Mouse (Mus musculus) thymus, adult 2 months (tissue): ENCODE measurements at regions not wholly inside any gene's neighbourhood (a gene's known extent, or its start where the extent isn't known, plus 50 kb on each side); places are given as distances from the start of the nearest gene placed in this dataset.

Source experiments
- CTCF ChIP-seq: fragments of 200-500 bp; IDR thresholded peaks from 2 replicates; pipeline ENCODE4 v1.5.1; 2012; ENCODE audit warnings: mild to moderate bottlenecking, control low read depth, low read length, moderate library complexity, borderline replicate concordance; ENCODE audit not compliant: control insufficient read depth, poor library complexity, insufficient read depth; ENCODE audit errors: extremely low read depth
- POLR2A ChIP-seq: fragments of 200-500 bp; IDR thresholded peaks from 2 replicates; pipeline ENCODE4 v1.6.1; 2012; ENCODE audit warnings: mild to moderate bottlenecking, low read length, control low read depth, moderate library complexity; ENCODE audit not compliant: control insufficient read depth, poor library complexity, insufficient read depth; ENCODE audit errors: extremely low read depth

DNA sequence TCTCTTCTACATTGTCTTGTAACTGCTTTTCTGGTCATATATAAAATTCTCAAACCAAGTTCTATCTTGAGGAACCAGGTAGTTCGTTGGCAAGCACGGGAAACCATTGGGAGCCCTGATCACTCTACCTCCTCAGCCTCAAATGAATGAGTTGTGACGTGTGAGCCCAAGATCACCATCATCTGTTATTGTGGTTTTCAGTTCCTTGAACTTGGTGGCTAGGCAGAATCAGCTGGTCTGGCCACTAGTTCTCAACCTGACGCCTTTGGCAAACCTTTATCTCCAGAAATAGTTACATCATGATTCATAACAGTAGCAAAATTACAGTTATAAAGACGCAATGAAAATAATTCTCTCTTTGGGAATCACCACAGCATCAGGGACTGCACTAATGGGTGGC lies 209.7 kb upstream of the Dusp10 start:
- TF ChIP-seq CTCF (no peak), POLR2A (no peak)
